Mouse (Mus musculus) lung, embryonic 14.5 days (tissue): ENCODE measurements around the gene Esyt2. TPM values are rescaled to one million over a fixed set of nuclear protein-coding genes. Genes with fewer than 3 reads are reported as not detected.

ENCODE experiments used
- ATAC-seq: fragments of 200-750 bp; cut with Nextera tagmentation; 2 replicates; pipeline ENCODE4 v1.8.0; 2017; ENCODE audit warnings: mild to moderate bottlenecking, moderate TSS enrichment, moderate library complexity; ENCODE audit not compliant: insufficient read depth
- DNase-seq: peaks from one replicate; pipeline ENCODE4 v3.0.0-alpha.2; 2015
- H3K27ac ChIP-seq: fragments of 300-500 bp; sonication (generic); 2 replicates; pipeline ENCODE4 v1.5.1; 2014; ENCODE audit warnings: low read depth, mild to moderate bottlenecking, moderate library complexity
- H3K27me3 ChIP-seq: fragments of 300-500 bp; sonication (generic); 2 replicates; pipeline ENCODE4 v1.6.1; 2014; ENCODE audit warnings: low read length, control low read depth; ENCODE audit not compliant: insufficient read depth
- H3K36me3 ChIP-seq: fragments of 300-500 bp; sonication (generic); 2 replicates; pipeline ENCODE4 v1.6.1; 2014; ENCODE audit warnings: control low read depth; ENCODE audit not compliant: insufficient read depth
- H3K4me1 ChIP-seq: fragments of 300-500 bp; sonication (generic); 2 replicates; pipeline ENCODE4 v1.6.1; 2014; ENCODE audit warnings: antibody characterized with exemption, control low read depth; ENCODE audit not compliant: insufficient read depth
- H3K4me2 ChIP-seq: fragments of 300-500 bp; sonication (generic); 2 replicates; pipeline ENCODE4 v1.6.1; 2014; ENCODE audit warnings: mild to moderate bottlenecking
- H3K4me3 ChIP-seq: fragments of 300-500 bp; sonication (generic); 2 replicates; pipeline ENCODE4 v1.5.1; 2014; ENCODE audit warnings: low read depth, low read length
- H3K9ac ChIP-seq: fragments of 300-500 bp; sonication (generic); 2 replicates; pipeline ENCODE4 v1.6.1; 2014
- H3K9me3 ChIP-seq: fragments of 300-500 bp; sonication (generic); 2 replicates; pipeline ENCODE4 v1.6.1; 2016; ENCODE audit warnings: low read depth, low read length, control low read depth
- CTCF ChIP-seq: IDR thresholded peaks from 2 replicates; pipeline ENCODE4 v1.5.1; 2016; ENCODE audit warnings: antibody characterized with exemption, low read depth
- WGBS: fragments of 180-500 bp; shearing (Covaris S2); extraction: QIAGEN DNeasy Blood & Tissue Kit; methylation state at CpG from one replicate; pipeline ENCODE4 v1.1.7; 2014; 5-methylcytosine and 5-hydroxymethylcytosine counted together
- polyA plus RNA-seq: library from polyadenylated mRNA; unstranded; fragments of >200 nt; fragmentation: Nextera tagmentation; extraction: Ambion mirVana; gene quantifications from 2 replicates; pipeline ENCODE4 v1.2.1, GENCODE M21; 2014

The Esyt2 gene
- polyA plus RNA-seq, 1 experiment from 2014 or later: 31.0 TPM

DNA sequence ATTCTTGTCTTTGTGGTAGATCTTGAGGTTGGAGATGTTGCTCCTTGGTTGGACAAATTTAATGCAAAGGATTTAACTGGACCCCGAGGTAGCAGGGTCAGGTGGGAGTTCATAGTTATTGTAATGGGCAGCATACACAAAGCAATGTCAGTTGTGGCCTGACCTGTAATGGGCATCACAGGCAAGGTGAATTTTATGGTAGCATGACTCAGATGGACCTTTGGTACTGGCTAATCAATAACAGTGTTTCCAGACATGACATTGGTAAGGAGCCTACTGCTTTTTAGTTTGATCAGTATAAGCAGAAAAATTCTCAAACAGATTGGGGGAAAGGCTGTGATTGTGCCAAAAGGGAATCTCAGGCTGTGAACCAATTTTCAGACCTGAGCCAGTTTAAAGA is 105.8 kb downstream of the Esyt2 start:
- H3K27ac ChIP-seq: no peak overlapping the region
- ATAC-seq (no peak), DNase-seq (no peak)
- no peaks in the 10 kb centered on the region for H3K36me3 ChIP-seq
- H3K4me3 ChIP-seq: no peak overlapping the region
- H3K27me3 ChIP-seq: no peaks in the 10 kb centered on the region
- no peak for TF ChIP-seq CTCF
- 73% methylated on average over 1 of the region's 1 CpGs for WGBS
- no peaks in the 10 kb centered on the region for H3K9me3 ChIP-seq
- no peaks in the 10 kb centered on the region for H3K4me1 ChIP-seq
- H3K9ac ChIP-seq: no peak overlapping the region
- H3K4me2 ChIP-seq: no peak overlapping the region

GRCm38 (mm10) chr12:116389868-116390267 is 108.9 kb downstream of the Esyt2 start:
- TF ChIP-seq CTCF: no peak
- Histone ChIP-seq H3K9ac (no peak overlapping the region), H3K9me3 (no peaks in the 10 kb centered on the region), H3K27ac (no peak overlapping the region), H3K4me2 (no peak overlapping the region), H3K4me3 (no peak overlapping the region), H3K36me3 (no peaks in the 10 kb centered on the region), H3K4me1 (no peaks in the 10 kb centered on the region), H3K27me3 (no peaks in the 10 kb centered on the region)
- no peak for ATAC-seq
- DNase-seq: no peak
- WGBS: 33% methylated on average over 1 of the region's 1 CpGs

DNA sequence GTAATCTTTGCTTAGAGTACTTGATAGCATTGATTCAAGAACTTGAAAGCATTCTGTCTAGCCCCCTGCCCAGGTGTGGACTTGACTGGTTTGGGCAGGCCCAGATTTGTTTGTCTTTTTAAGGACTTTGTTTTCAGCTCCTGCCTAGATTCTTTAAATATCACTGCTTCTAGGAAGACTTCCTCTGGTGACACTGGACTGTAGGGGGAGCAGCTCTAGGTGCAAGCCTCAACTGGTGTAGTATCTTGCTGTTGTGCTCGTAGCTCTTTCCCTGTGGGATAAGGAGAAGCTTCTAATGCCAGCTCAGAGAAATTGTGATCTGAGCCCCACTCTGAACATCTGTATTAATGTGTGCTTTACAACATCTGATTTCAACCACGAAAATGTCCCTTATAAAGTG is 113.3 kb downstream of the Esyt2 start:
- no peak overlapping the region for H3K4me3 ChIP-seq
- H3K4me1 ChIP-seq: no peaks in the 10 kb centered on the region
- ATAC-seq (no peak), DNase-seq (no peak)
- H3K27ac ChIP-seq: no peak overlapping the region
- H3K27me3 ChIP-seq: no peaks in the 10 kb centered on the region
- WGBS: 70% methylated on average over 2 of the region's 2 CpGs
- no peak overlapping the region for H3K9ac ChIP-seq
- no peaks in the 10 kb centered on the region for H3K9me3 ChIP-seq
- TF ChIP-seq CTCF: no peak
- H3K36me3 ChIP-seq: no peaks in the 10 kb centered on the region
- no peak overlapping the region for H3K4me2 ChIP-seq

DNA sequence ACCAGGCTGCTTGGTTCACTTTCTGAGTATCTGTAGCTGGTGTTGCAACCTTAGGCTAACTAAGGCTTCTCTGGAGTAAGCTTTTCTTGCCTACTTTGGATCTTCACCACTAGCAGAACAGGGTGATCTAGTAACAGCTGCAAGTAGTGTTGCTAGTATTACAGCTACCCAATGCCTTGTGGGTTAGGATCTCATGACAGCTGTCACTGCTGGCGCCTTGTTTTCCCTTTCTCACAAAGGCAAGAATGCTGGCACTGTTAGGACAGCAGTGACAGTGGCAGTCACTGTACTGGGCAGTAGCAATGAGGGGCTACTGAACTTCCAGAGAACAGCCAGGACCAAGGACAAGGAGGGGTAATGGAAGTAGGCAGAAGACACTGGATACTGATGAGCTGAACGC is 114.3 kb downstream of the Esyt2 start:
- H3K9ac ChIP-seq: no peak overlapping the region
- H3K27me3 ChIP-seq: no peaks in the 10 kb centered on the region
- no peak overlapping the region for H3K4me2 ChIP-seq
- H3K4me1 ChIP-seq: no peaks in the 10 kb centered on the region
- H3K27ac ChIP-seq: no peak overlapping the region
- no peak overlapping the region for H3K4me3 ChIP-seq
- DNase-seq (no peak), ATAC-seq (no peak)
- no peak for TF ChIP-seq CTCF
- WGBS: 89% methylated on average over 2 of the region's 2 CpGs
- no peaks in the 10 kb centered on the region for H3K36me3 ChIP-seq
- no peaks in the 10 kb centered on the region for H3K9me3 ChIP-seq

- no peak overlapping the region for H3K9ac ChIP-seq
- no peak overlapping the region for H3K4me3 ChIP-seq
- no peaks in the 10 kb centered on the region for H3K36me3 ChIP-seq
- H3K4me2 ChIP-seq: no peak overlapping the region
- H3K27ac ChIP-seq: no peak overlapping the region
- ATAC-seq (no peak), DNase-seq (no peak)
- H3K4me1 ChIP-seq: no peaks in the 10 kb centered on the region
- H3K9me3 ChIP-seq: no peaks in the 10 kb centered on the region
- no peaks in the 10 kb centered on the region for H3K27me3 ChIP-seq
- no peak for TF ChIP-seq CTCF
- WGBS: 80% methylated on average over 2 of the region's 2 CpGs
Observed at GRCm38 (mm10) chr12:116396072-116396695, 115.2 kb downstream of the Esyt2 start.

GRCm38 (mm10) chr12:116404012-116404679 is 123.2 kb downstream of the Esyt2 start:
- ATAC-seq: no peak

DNA sequence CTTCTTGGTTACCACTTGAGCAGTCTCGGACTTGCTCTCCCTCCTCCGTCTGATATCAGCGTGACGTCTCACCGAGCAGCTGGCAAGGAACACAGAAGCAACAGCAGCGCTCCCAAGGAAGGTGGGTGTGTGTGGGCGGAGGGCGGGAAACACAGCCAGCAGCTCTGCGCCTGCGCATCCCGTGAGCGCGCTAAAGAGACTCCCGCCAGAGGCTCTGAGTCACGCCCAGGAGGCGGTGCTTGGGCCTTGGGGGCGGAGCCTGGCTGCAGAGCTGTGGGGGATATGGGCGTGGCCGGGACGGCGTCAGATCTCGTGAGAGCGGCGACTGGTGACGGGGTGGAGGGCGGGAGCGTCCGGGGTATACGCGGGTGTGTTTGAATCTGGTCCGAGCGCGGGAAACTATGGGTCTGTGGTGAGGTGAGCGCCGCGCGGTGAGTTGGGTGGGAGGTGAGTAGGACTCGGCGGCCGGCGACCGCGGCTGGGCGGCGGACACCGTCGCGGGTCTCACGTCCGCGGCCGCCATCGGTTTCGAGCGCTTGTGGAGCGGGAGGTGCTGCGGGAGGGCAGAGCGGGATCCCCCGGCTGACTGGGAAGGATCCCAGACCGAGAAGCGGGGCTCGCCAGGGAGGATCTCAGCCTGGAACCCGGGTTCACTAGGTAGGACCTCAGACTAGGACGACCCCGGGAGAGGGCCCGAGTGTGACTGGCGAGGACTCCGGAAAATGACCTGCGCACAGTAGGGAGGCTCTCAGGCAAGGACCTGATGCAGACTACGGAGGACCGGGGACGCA is 124.2 kb downstream of the Esyt2 start, which contains the start of gene Ncapg2:
Ncapg2 (plus strand) TSS at position 358 of the 791 bp plus-strand sequence.
- H3K4me2 ChIP-seq: peak within 1 kb of the TSS; percentile 73
- DNase-seq (peak; percentile 100), ATAC-seq (peak; percentile 99)
- H3K4me3 ChIP-seq: peak within 1 kb of the TSS; percentile 81
- H3K9ac ChIP-seq: peak within 1 kb of the TSS; percentile 93
- TF ChIP-seq CTCF: no peak
- H3K9me3 ChIP-seq: peaks cover 29% of the 10 kb centered on the region; the same call in 1 of the 2 replicates
- H3K27ac ChIP-seq: peak within 1 kb of the TSS; percentile 75
- H3K4me1 ChIP-seq: no peaks in the 10 kb centered on the region
- H3K36me3 ChIP-seq: peaks cover 27% of the 10 kb centered on the region; the same call in 1 of the 2 replicates
- WGBS: under 1% methylated on average over 72 of the region's 72 CpGs
- no peaks in the 10 kb centered on the region for H3K27me3 ChIP-seq

More at GRCm38 (mm10) chr12:116404012-116404679, 123.2 kb downstream of the Esyt2 start:
- Histone ChIP-seq H3K4me1 (no peaks in the 10 kb centered on the region), H3K27ac (no peak overlapping the region), H3K4me3 (peak overlapping the region; percentile 81), H3K9me3 (peaks cover 29% of the 10 kb centered on the region; the same call in 1 of the 2 replicates), H3K4me2 (peak overlapping the region; percentile 73), H3K27me3 (no peaks in the 10 kb centered on the region), H3K36me3 (peaks cover 16% of the 10 kb centered on the region; the same call in 1 of the 2 replicates), H3K9ac (peak overlapping the region; percentile 43; the same call in 1 of the 2 replicates)
- no peak for DNase-seq
- no peak for TF ChIP-seq CTCF
- 95% methylated on average over 18 of the region's 18 CpGs for WGBS
